Mouse (Mus musculus): ENCODE data around the gene Nras. TPM values are rescaled to one million over a fixed set of nuclear protein-coding genes. Genes with fewer than 3 reads are reported as not detected.

Nras gene
- polyA plus RNA-seq (2012; rRNA removed; ENCODE audit: low replicate concordance), result 5.8 and 6.9 TPM in 2 replicates

GRCm38 (mm10) chr3:103058207-103059157, at the start of gene Nras:
Gene Nras, plus strand, starts transcription at chr3:103058285.

GRCm38 (mm10) chr3:103020249-103020942, 37.7 kb upstream of the Nras start, which contains the start of gene Csde1:
Gene Csde1, plus strand, starts transcription at chr3:103020426.

GRCm38 (mm10) chr3:103073771-103074170, 15.7 kb downstream of the Nras start, which contains the start of gene Ampd1:
Gene Ampd1, plus strand, starts transcription at chr3:103074014.

GRCm38 (mm10) chr3:103102454-103103390, 44.6 kb downstream of the Nras start, which contains the start of gene Dennd2c:
Gene Dennd2c, plus strand, starts transcription at chr3:103102604.

Other genes starting within 250 kb of the Nras start
- not detected in 2 replicates for gene Sycp1, start 122.2 kb upstream of the Nras start, polyA plus RNA-seq (2012; rRNA removed; ENCODE audit: low replicate concordance)
- gene Nr1h5, start 94.2 kb upstream of the Nras start, polyA plus RNA-seq (2012; rRNA removed; ENCODE audit: low replicate concordance), result not detected in 2 replicates
- gene Sike1, start 62.6 kb upstream of the Nras start, polyA plus RNA-seq (2012; rRNA removed; ENCODE audit: low replicate concordance), result 9.8 and 11.8 TPM in 2 replicates
- 3.5 and 3.6 TPM in 2 replicates for gene Csde1, start 37.9 kb upstream of the Nras start, polyA plus RNA-seq (2012; rRNA removed; ENCODE audit: low replicate concordance)
- gene Ampd1, start 15.7 kb downstream of the Nras start, polyA plus RNA-seq (2012; rRNA removed; ENCODE audit: low replicate concordance), result not detected in 2 replicates
- 0.05 and 0.11 TPM in 2 replicates for gene Dennd2c, start 44.3 kb downstream of the Nras start, polyA plus RNA-seq (2012; rRNA removed; ENCODE audit: low replicate concordance)
- gene Bcas2, start 113.4 kb downstream of the Nras start, polyA plus RNA-seq (2012; rRNA removed; ENCODE audit: low replicate concordance), result 6.2 and 11.8 TPM in 2 replicates
- gene Trim33, start 221.0 kb downstream of the Nras start, polyA plus RNA-seq (2012; rRNA removed; ENCODE audit: low replicate concordance), result 1.2 and 2.3 TPM in 2 replicates

Data from duodenum, adult 2 months (tissue).